Mouse (Mus musculus): ENCODE results near the gene Cilp.

Gene Cilp

GRCm38 (mm10) chr9:65293580-65293972, 28.6 kb downstream of the Cilp start:
- DNase-seq (ENCODE audit: extremely low read depth, low read depth), result no peak

DNA sequence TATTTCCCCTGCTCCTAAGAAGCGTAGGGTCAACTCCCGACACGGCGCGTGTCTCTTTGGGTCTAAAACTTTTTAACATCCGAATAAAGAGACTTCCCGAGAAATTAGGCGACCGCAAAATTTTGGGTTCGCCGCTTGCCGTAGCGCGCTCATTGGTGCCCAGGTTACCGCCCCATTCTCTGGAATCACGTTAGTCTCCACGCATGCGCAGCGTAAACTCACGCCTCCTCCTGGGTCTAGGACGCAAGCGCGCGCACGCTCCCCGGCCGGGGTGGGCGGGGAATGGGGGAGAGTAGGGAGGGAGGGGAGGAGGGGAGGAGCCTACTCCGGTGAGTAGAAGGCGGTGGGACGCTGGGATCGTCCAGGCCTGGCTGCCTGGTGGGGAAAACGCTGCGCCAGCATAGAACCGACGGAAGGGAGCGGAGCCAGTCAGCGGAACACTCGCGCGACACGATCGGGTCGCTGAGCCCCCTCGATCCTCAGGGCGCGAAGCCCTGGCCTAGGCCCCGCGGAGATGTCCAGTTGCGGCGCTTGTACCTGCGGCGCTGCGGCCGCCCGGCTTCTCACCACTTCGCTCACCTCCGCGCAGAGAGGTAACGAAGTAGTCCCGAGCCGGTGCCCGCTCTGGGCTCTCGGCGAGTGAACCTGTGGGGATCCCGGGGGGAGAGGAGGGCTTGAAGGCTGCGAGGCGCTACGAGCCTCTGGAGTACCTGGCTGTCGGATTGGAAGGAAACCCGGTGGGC, 29.2 kb downstream of the Cilp start, which contains the start of gene Clpx:
Gene Clpx (plus strand): TSS at position 288 of the 743 bp plus-strand sequence.
- peak; percentile 93 for DNase-seq (ENCODE audit: extremely low read depth, low read depth)

GRCm38 (mm10) chr9:65294716-65295378, 29.9 kb downstream of the Cilp start:
- DNase-seq (ENCODE audit: extremely low read depth, low read depth), result no peak

GRCm38 (mm10) chr9:65297056-65297455, 32.1 kb downstream of the Cilp start:
- no peak for DNase-seq (ENCODE audit: extremely low read depth, low read depth)

DNA sequence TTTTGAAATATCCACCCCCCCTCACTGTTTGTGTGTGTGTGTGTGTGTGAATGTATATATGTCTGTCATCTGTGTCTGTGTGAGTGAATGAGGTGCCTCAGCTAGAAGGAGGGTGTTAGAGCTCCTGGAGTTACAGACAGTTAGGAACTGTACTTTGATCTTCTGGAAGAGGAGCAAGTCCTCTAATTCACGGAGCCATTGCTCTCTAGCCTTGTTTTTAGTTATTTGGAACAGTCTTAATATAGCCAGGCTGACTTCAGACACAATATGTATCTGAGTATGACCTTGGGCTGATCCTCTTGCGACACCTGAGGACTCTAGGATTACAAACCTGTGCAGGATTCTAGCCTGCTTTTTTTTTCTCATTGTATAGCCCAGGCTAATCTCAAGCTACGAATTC, 33.8 kb downstream of the Cilp start:
- DNase-seq (ENCODE audit: extremely low read depth, low read depth), result no peak

DNA sequence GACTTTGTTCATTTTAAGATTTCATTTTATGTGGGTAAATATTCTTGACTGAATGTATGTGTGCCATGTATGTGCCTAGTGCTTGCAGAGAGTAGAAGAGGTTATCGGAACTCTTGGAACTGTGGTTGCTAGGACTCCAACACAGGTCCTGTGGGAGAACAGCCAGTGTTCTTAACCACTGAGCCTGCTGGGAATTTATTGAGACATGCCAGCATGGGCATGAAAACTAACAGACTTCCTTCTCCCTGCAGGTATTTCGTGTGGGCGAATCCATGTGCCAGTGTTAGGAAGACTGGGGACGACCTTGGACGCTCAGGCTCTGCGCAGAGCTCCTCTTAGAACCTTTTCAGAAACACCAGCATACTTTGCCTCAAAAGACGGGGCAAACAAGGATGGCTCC, 34.7 kb downstream of the Cilp start:
- DNase-seq (ENCODE audit: extremely low read depth, low read depth), result no peak

GRCm38 (mm10) chr9:65302327-65302983, 37.5 kb downstream of the Cilp start:
- no peak for DNase-seq (ENCODE audit: extremely low read depth, low read depth)

- no peak for DNase-seq (ENCODE audit: extremely low read depth, low read depth)
These were observed 38.6 kb downstream of the Cilp start for GRCm38 (mm10) chr9:65303586-65303985.

DNA sequence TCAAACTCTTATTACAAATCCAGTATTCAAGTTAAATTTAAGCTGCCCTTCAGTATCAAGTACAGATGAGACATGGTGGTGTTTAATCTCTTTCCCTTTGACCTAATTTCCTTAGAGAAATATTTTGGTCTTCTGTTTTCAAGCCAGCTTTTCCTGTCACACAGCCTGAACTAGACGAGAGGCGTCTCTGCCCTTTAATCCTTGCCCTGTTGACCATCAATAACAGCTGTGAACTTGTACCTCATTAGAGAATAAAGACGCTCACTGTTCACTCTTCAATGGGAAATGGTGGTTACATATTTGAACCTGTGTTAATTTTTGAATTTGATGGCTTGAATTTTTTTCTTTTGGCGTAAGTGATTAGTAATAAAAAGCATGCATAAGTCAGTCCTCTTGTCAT, 39.3 kb downstream of the Cilp start:
- DNase-seq (ENCODE audit: extremely low read depth, low read depth), result no peak

GRCm38 (mm10) chr9:65306672-65307071, 41.7 kb downstream of the Cilp start:
- DNase-seq (ENCODE audit: extremely low read depth, low read depth), result no peak

GRCm38 (mm10) chr9:65308011-65308410, 43.0 kb downstream of the Cilp start:
- DNase-seq (ENCODE audit: extremely low read depth, low read depth), result no peak

DNA sequence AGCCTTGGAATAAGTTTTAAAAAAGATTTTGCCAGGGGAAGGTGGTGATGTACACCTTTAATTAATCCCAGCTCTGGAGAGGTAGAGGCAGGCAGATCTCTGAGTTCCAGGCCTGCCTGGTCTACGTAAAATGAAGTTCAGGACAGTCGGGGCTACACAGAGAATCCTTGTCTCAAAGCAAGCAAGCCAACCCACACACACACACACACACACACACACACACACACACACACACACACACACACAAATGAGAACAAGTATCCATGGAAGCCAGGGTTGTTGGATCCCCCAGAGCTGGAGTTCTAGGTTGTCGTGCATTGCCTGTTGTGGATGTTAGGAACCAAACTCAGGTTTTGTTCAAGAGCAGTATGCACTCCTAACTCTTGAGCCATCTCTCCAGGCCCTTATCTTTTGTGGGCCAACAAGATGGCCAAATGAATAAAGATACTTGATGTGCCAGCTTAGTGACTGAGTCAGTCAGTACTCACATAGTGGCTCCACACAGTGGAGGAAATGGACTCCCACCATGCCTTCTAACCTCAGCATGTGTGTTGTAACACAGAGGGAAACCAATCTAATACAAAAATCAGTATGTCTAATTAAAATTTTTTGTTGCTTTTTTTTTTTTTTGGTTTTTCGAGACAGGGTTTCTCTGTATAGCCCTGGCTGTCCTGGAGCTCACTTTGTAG, 47.8 kb downstream of the Cilp start:
- DNase-seq (ENCODE audit: extremely low read depth, low read depth), result no peak

DNA sequence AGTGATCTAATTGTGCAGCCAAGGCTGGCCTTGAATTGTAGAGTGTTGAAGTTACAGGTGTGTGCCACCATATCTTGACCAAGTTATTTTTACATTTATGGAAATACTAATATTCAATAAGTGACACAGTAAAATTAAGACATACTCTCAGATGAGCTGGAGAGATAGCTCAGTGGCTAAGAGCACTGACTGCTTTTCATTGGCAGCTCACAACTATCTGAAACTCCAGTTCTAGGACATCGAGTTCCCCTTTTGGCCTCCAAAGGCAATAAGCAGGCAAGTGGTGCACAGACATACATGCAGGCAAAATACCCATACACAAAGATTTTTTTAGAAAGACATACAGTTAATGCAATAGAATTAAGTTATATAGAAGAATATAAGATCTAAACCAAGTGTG, 48.9 kb downstream of the Cilp start:
- no peak for DNase-seq (ENCODE audit: extremely low read depth, low read depth)

DNA sequence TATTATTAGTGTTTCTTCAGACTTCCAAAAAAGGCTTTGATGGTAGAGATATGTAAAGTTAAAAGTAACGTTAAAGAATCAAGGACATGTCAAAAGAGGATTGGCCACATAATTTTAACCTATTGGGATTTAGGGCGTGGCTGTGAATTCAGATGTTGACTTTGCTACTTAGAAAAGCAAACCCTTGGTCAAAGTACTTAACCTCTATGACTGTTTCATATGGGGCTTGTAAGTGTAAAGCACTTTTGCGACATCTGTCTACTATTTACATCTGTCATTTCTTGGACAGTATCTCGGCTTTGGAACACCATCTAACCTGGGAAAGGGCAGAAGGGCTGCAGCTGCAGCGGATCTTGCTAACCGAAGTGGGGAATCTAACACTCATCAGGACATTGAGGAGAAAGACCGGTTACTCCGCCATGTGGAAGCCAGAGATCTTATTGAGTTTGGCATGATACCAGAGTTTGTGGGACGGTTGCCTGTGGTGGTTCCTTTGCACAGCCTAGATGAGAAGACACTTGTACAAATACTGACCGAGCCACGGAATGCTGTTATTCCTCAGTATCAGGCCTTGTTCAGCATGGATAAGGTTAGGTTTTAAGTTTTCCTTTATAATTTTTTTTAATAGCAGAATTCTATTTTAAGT, 57.4 kb downstream of the Cilp start:
- DNase-seq (ENCODE audit: extremely low read depth, low read depth), result no peak

GRCm38 (mm10) chr9:65325971-65326370, 61.0 kb downstream of the Cilp start:
- no peak for DNase-seq (ENCODE audit: extremely low read depth, low read depth)

GRCm38 (mm10) chr9:65327371-65327770, 62.4 kb downstream of the Cilp start:
- DNase-seq (ENCODE audit: extremely low read depth, low read depth), result no peak

Measured in MEL-GATA-1-ER (cell line).